Mouse (Mus musculus) embryonic fibroblast, embryonic 13.5 days (primary cell): ENCODE data around the gene Ajuba.
A peak's percentile ranks its signal among the peaks of the same experiment; 100 is the strongest.

ENCODE experiments used
- CTCF ChIP-seq: IDR thresholded peaks from 2 replicates; pipeline ENCODE4 v1.5.1; 2011; ENCODE audit warnings: mild to moderate bottlenecking, control low read depth, low read length, moderate library complexity, borderline replicate concordance; ENCODE audit not compliant: insufficient read depth
- POLR2A ChIP-seq: IDR thresholded peaks from 2 replicates; pipeline ENCODE4 v1.6.1; 2011; ENCODE audit warnings: low read depth, mild to moderate bottlenecking, control low read depth, low read length, moderate library complexity

GRCm38 (mm10) chr14:54583681-54584338, 6.5 kb upstream of the Ajuba start:
- TF ChIP-seq CTCF (peak; percentile 47; the same call in 1 of the 2 replicates), POLR2A (no peak)
